Mouse (Mus musculus): ENCODE results near the gene Rad54l2. TPM values are rescaled to one million over a fixed set of nuclear protein-coding genes. Genes with fewer than 3 reads are reported as not detected.

Gene Rad54l2
- polyA plus RNA-seq, 1 experiment from 2014 or later, result 12.6 TPM

DNA sequence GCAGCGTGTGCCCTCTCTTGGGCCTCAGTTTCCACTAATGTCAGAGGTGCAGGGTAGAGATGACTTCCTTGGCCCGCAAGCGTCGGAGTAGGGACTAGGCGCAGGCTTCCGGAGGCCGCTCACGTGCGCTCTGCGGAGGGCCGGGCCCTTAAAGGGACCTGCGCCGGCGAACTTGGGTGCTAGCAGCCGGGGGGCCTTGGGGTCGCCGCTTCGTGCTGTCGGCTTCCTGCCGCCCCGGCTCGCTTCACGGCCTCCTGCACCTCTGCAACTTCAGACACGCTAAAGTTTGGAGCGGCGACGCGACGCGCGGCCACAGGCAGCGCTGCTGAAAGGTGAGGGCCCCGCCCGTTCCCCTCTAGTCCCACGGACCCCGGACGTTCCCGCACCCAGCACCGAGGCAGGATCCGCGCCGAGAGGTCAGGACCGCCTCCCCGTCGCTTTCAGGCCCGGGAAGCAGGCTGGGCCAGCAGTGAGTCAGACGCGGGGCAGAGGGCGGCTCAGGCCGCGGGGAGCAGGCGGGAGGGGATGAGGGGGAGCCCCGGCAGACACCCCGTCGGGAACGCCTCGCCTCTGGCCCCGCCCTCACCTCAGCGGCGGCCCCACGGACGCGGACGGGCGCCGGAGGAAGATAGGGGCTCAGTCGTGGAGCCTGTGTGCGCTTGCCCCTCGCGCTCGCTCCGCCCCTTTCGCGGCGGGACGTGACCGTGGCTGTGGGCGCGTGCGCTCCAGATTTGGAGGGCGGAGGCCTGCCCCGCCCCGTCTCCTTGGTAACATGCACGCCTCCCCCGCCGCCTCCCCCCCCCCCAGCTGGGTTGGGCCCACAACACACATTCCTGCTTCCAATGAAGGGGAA is 103.5 kb downstream of the Rad54l2 start, which contains the start of gene Tex264:
Gene Tex264 (minus strand): TSS at position 679 of the 853 bp plus-strand sequence.
- H3K9me3 ChIP-seq (replicated peaks), result no peaks in the 10 kb centered on the region
- peak within 1 kb of the TSS; percentile 94 for H3K4me3 ChIP-seq
- H3K27me3 ChIP-seq (ENCODE audit: low read depth, poor library complexity, severe bottlenecking), result no peaks in the 10 kb centered on the region
- under 1% methylated on average over 82 of the region's 86 CpGs for WGBS
- H3K4me1 ChIP-seq, result peaks cover 34% of the 10 kb centered on the region
- peak; percentile 86 for DNase-seq (ENCODE audit: low spot score)
- H3K27ac ChIP-seq, result peak within 1 kb of the TSS; percentile 87
- peaks cover 18% of the 10 kb centered on the region for H3K36me3 ChIP-seq

DNA sequence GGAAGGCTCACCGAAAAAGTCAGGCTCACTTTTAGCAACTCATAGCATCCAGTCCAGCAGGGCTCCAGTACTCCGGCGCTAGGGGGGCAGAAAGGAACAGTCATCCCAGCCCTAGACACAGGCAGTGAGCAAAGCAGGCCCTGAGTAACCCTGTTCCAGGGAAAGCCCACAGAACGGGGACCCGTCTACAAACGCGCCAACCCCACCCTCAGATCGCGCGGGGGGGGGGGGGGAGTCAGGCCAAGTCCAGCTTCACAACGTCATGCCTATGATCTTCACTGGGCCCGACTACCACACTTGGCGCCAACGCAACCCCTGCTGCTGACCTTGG is 104.1 kb downstream of the Rad54l2 start:
- Histone ChIP-seq H3K4me1 (peaks cover 34% of the 10 kb centered on the region), H3K4me3 (peak overlapping the region; percentile 94), H3K27me3 (ENCODE audit: low read depth, poor library complexity, severe bottlenecking) (no peaks in the 10 kb centered on the region), H3K36me3 (peaks cover 22% of the 10 kb centered on the region), H3K27ac (peak overlapping the region; percentile 87), H3K9me3 (replicated peaks) (no peaks in the 10 kb centered on the region)
- no peak for DNase-seq (ENCODE audit: low spot score)
- 8% methylated on average over 13 of the region's 14 CpGs for WGBS

DNA sequence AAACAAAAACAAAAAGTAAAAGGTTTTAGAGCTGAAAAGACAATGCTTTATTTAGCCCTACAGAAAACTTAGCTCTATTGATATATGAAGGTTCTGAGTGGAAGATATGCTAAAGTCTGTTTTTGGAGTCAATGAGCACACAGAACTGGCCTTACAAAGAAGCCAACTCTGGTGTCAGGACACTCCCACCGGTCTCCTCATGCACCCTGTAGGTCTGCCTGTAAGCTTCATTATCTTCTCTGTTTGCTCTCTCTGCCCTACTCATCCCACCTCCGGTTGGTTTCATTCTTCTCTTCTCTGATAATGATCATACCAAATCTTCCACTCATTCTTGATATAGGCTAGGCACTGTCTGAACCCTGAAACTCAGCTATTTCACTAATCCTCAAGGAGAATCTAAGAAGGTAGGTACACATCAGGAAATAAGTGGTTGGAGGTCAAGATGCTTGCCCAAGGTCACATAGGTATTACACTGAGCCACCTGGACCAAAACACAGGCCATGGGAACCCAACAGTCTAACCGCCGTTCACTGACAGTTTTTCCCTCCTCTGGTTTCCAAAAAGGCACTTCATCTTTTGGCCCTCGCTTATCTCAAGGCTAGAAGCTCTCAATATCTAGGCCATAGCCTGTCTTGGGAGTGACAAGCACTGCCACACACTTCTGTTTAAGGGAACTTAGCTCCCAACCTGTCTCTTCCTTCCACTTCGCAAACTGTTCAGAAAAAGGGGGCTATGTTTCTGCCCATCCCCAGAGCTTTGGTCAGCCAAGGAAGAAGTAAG is 104.7 kb downstream of the Rad54l2 start:
- H3K27ac ChIP-seq, result no peak overlapping the region
- H3K9me3 ChIP-seq (replicated peaks), result no peaks in the 10 kb centered on the region
- H3K36me3 ChIP-seq, result peaks cover 28% of the 10 kb centered on the region
- H3K27me3 ChIP-seq (ENCODE audit: low read depth, poor library complexity, severe bottlenecking), result no peaks in the 10 kb centered on the region
- H3K4me3 ChIP-seq, result peak overlapping the region; percentile 94
- 83% methylated on average over 6 of the region's 6 CpGs for WGBS
- DNase-seq (ENCODE audit: low spot score), result no peak
- peaks cover 34% of the 10 kb centered on the region for H3K4me1 ChIP-seq

DNA sequence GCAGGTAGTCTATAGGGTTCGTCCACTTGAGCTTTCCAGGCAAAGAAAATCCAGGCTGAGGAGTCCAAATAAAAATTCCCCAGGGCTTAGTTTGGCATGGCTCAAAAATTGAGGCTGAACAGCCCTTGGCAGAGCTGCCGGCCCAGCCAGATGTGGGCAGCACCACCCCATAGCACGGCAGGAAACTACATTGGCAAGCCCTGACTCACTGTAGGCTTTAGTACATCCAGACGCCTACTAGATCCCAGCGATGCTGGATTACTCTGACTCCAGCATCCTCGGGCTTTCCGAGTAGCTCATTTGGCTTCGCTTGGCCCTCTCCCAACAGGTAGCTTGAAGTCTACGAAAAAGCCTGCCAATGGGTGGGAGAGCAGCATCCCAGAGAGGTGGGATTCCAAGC is 108.0 kb downstream of the Rad54l2 start:
- H3K9me3 ChIP-seq (replicated peaks), result no peaks in the 10 kb centered on the region
- no peak overlapping the region for H3K27ac ChIP-seq
- H3K27me3 ChIP-seq (ENCODE audit: low read depth, poor library complexity, severe bottlenecking), result no peaks in the 10 kb centered on the region
- DNase-seq (ENCODE audit: low spot score), result no peak
- no peak overlapping the region for H3K4me3 ChIP-seq
- 90% methylated on average over 9 of the region's 9 CpGs for WGBS
- peaks cover 44% of the 10 kb centered on the region for H3K36me3 ChIP-seq
- peaks cover 17% of the 10 kb centered on the region for H3K4me1 ChIP-seq

DNA sequence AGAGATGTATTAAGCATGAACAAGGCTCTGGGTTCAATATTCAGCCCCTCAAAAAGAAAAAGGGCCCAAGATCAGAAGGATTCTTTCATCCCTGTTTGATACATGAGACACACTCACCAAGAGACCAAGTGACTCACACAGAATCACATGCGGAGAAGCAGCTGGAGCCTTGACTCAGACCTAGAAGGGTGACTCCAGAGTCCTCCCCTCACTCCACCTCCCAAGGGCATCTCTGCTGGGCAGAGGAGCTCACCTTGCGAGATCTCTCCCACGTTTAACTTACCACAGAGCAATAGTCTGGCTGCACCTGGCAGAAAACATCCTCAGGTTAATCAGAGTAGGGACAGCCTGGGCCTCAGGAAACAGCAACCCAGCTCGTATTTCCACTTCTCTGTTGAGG is 110.8 kb downstream of the Rad54l2 start:
- H3K9me3 ChIP-seq (replicated peaks), result no peaks in the 10 kb centered on the region
- WGBS, result 77% methylated on average over 4 of the region's 4 CpGs

DNA sequence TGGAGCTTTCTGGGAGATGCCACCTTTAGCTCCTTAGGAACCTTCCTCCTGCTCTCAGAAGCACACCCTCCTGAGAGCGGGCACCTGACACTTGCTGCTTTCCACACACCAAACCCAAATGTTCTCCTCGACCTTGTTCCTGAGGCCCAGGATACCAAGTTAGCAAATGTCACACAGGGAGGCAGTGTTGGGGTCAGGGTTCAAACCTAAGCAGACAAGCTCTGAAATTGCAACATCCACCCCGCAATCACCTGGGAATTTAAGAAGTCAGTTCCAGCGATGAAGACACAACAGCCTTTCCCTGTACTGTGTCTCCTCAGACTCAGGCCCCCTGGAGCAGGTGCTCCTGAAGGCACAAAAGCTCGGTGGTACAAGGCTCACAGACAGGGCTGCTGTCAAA is 111.3 kb downstream of the Rad54l2 start:
- Histone ChIP-seq H3K9me3 (replicated peaks) (no peaks in the 10 kb centered on the region), H3K4me3 (no peak overlapping the region), H3K36me3 (peaks cover 54% of the 10 kb centered on the region), H3K27ac (no peak overlapping the region), H3K27me3 (ENCODE audit: low read depth, poor library complexity, severe bottlenecking) (no peaks in the 10 kb centered on the region), H3K4me1 (no peaks in the 10 kb centered on the region)
- 90% methylated on average over 5 of the region's 5 CpGs for WGBS
- no peak for DNase-seq (ENCODE audit: low spot score)

More for the DNA sequence above, 110.8 kb downstream of the Rad54l2 start:
- no peaks in the 10 kb centered on the region for H3K27me3 ChIP-seq (ENCODE audit: low read depth, poor library complexity, severe bottlenecking)
- no peak overlapping the region for H3K4me3 ChIP-seq
- no peak for DNase-seq (ENCODE audit: low spot score)
- peaks cover 48% of the 10 kb centered on the region for H3K36me3 ChIP-seq
- no peak overlapping the region for H3K27ac ChIP-seq
- H3K4me1 ChIP-seq, result no peaks in the 10 kb centered on the region

DNA sequence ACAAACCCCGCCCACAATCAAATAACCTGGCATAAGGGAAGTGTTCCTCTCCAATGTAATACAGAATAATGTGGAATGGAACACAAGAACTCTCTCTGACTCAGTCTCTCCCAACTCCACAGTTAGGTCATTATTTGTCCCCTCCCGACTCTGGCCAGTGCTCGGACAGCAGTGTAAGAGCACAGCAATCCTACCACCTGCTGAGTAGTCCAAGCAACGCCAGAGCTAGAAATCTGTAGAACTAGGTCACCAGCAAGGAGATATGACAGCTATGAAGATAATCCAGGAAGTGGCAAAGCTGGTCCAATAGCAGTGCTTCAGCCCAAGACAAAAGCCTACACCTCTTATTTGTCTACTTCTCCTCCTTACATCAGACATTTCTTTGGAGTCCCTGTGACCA is 112.4 kb downstream of the Rad54l2 start:
- WGBS, result 86% methylated on average over 4 of the region's 4 CpGs
- H3K36me3 ChIP-seq, result peaks cover 58% of the 10 kb centered on the region
- H3K4me3 ChIP-seq, result no peak overlapping the region
- no peaks in the 10 kb centered on the region for H3K27me3 ChIP-seq (ENCODE audit: low read depth, poor library complexity, severe bottlenecking)
- H3K27ac ChIP-seq, result no peak overlapping the region
- no peak for DNase-seq (ENCODE audit: low spot score)
- no peaks in the 10 kb centered on the region for H3K4me1 ChIP-seq
- H3K9me3 ChIP-seq (replicated peaks), result no peaks in the 10 kb centered on the region

DNA sequence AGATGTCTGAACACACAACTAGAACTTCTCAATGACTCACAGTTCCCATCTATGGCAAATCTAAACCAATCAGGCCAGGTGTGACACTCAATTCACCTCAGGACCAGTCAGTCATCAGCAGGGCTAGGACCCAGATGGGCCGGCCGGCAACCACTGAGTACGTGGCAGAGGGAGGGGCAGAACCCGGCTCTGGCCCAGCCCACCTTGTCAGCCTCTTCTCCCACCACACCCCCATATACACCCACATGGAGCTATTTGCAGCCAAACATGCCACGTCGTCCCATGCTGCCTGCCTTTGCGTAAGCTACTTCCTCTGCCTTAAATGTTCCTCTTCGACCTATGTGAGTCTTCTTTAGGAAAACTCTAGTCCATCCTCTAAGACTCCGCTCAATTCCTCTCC is 113.0 kb downstream of the Rad54l2 start:
- WGBS, result 71% methylated on average over 9 of the region's 9 CpGs
- H3K4me1 ChIP-seq, result no peaks in the 10 kb centered on the region
- no peak overlapping the region for H3K4me3 ChIP-seq
- no peaks in the 10 kb centered on the region for H3K27me3 ChIP-seq (ENCODE audit: low read depth, poor library complexity, severe bottlenecking)
- no peak overlapping the region for H3K27ac ChIP-seq
- peaks cover 58% of the 10 kb centered on the region for H3K36me3 ChIP-seq
- H3K9me3 ChIP-seq (replicated peaks), result no peaks in the 10 kb centered on the region
- no peak for DNase-seq (ENCODE audit: low spot score)

DNA sequence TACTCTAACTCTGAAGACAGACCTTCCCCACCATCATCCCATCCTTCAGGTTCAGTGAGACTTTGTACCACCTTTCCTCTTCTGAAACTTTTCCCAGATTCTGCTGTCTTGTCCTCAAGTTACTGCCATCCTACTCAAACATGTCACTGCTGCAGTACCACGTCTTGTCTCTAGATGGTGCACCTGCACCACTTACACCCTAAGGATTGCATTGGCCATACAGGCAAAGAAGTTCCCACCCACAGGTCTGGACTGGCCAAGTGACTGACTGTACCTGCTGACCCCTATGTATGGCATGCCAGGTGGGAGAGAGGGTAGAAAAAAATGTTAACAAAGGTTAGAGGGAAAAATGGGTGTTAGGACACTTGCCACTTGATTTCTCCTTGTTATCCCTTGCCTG is 113.5 kb downstream of the Rad54l2 start:
- Histone ChIP-seq H3K27me3 (ENCODE audit: low read depth, poor library complexity, severe bottlenecking) (no peaks in the 10 kb centered on the region), H3K36me3 (peaks cover 55% of the 10 kb centered on the region)

DNA sequence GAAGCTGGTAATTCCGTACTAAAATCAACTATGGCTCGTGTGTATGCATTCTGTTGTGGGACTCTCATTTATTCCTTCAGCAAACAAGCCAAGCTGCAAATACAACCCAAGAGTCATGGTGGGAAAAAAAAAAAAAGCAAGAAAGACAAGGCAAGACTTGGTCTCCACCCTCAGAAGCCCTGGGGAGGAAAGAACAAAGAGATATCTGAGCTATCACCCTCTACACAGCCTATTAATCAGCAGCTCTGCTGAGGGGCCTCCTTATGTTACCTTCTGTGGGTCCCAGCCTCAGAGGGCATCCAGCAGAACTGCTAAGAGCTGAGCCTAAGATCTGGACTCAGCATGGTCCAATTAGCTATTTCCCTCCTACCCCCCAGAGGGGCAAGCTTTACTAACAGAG is 115.1 kb downstream of the Rad54l2 start:
- H3K27ac ChIP-seq, result no peak overlapping the region
- H3K27me3 ChIP-seq (ENCODE audit: low read depth, poor library complexity, severe bottlenecking), result no peaks in the 10 kb centered on the region
- DNase-seq (ENCODE audit: low spot score), result no peak
- H3K9me3 ChIP-seq (replicated peaks), result no peaks in the 10 kb centered on the region
- no peaks in the 10 kb centered on the region for H3K4me1 ChIP-seq
- 88% methylated on average over 2 of the region's 2 CpGs for WGBS
- no peak overlapping the region for H3K4me3 ChIP-seq
- H3K36me3 ChIP-seq, result peaks cover 55% of the 10 kb centered on the region

More for the DNA sequence above, 113.5 kb downstream of the Rad54l2 start:
- H3K4me1 ChIP-seq, result no peaks in the 10 kb centered on the region
- peak; percentile 82 for DNase-seq (ENCODE audit: low spot score)
- no peaks in the 10 kb centered on the region for H3K9me3 ChIP-seq (replicated peaks)
- no peak overlapping the region for H3K4me3 ChIP-seq
- H3K27ac ChIP-seq, result no peak overlapping the region
- WGBS, result 0% methylated on average over 1 of the region's 1 CpGs

DNA sequence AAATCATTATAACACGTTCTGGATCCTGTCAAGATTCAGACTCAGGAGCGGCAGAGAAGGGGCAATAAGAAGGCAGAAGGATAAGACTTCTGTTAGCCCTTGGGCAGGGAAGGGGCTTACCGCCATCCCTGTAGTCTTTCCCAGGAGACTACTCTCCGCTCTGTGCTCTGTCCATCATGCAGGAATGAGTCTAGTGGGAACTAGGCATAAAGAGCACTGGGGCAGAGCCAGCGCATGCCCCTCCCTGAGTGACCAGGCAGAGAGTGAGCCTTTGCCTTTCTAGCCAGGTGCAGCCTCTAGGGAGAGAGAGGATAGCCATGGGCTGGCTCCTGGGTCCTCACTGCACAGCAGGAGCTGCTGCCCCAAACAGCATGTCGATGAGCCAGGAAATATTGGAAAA is 124.1 kb downstream of the Rad54l2 start:
- DNase-seq (ENCODE audit: low spot score), result no peak
- H3K4me1 ChIP-seq, result 0 out of 2 replicates have a peak, but pooled peaks cover 6% of the 10 kb centered on the region
- H3K36me3 ChIP-seq, result peaks cover 64% of the 10 kb centered on the region
- WGBS, result 78% methylated on average over 6 of the region's 6 CpGs
- no peak overlapping the region for H3K4me3 ChIP-seq
- H3K27me3 ChIP-seq (ENCODE audit: low read depth, poor library complexity, severe bottlenecking), result no peaks in the 10 kb centered on the region
- no peaks in the 10 kb centered on the region for H3K9me3 ChIP-seq (replicated peaks)
- no peak overlapping the region for H3K27ac ChIP-seq

DNA sequence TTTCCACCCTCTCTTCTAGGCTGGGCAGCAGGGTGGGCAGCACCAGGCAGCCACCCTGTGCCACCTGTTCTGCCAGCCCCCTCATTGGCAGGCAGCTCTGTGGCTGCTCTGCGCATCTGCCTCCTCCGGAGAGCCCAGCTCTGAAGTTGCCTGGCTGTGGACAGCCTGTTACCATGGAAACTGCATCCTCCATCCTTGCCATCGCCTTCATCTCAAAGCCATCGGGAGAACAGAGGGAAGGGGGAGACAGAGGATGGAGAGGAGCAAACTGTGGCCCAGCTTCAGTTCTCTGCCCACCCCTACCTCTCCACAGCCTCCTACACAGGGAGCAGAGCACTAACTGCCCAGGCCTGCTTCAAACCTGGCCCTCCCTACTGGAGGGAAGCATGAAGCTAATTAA is 124.6 kb downstream of the Rad54l2 start:
- no peak overlapping the region for H3K4me3 ChIP-seq
- no peak overlapping the region for H3K27ac ChIP-seq
- DNase-seq (ENCODE audit: low spot score), result no peak
- H3K36me3 ChIP-seq, result peaks cover 63% of the 10 kb centered on the region
- WGBS, result 77% methylated on average over 4 of the region's 4 CpGs
- 0 out of 2 replicates have a peak, but pooled peaks cover 6% of the 10 kb centered on the region for H3K4me1 ChIP-seq
- no peaks in the 10 kb centered on the region for H3K27me3 ChIP-seq (ENCODE audit: low read depth, poor library complexity, severe bottlenecking)
- no peaks in the 10 kb centered on the region for H3K9me3 ChIP-seq (replicated peaks)

DNA sequence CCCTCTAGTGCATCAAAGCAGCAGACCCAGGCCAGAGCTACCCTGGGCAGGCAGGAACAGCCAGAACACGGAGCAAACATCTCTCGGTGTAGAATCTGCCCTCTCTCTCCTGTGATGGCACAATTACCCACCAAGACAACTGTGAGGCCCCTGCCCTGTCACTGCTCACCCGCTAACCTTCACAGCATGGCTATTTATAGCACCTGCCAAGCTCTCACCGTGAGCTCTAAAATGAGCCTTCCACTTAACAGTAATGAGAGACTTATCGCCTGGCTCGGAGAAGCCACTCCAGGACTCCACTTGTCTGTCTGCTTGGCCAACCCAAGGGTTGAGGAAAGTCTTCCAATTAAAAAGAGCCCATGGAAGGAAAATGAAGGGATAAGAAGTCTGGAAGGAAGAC is 125.8 kb downstream of the Rad54l2 start:
- Histone ChIP-seq H3K4me3 (no peak overlapping the region), H3K9me3 (replicated peaks) (no peaks in the 10 kb centered on the region), H3K36me3 (peaks cover 68% of the 10 kb centered on the region), H3K27ac (no peak overlapping the region), H3K4me1 (0 out of 2 replicates have a peak, but pooled peaks cover 6% of the 10 kb centered on the region), H3K27me3 (ENCODE audit: low read depth, poor library complexity, severe bottlenecking) (no peaks in the 10 kb centered on the region)
- no peak for DNase-seq (ENCODE audit: low spot score)
- WGBS, result 82% methylated on average over 6 of the region's 6 CpGs

All from limb, embryonic 10.5 days (tissue).